Mouse (Mus musculus) CH12.LX (cell line): ENCODE data around the gene Extl2. TPM values are rescaled to one million over a fixed set of nuclear protein-coding genes. Genes with fewer than 3 reads are reported as not detected.
A peak's percentile ranks its signal among the peaks of the same experiment; 100 is the strongest.

Source experiments
- DNase-seq: peaks from one replicate; pipeline ENCODE4 v3.0.0-alpha.2; 2013; ENCODE audit errors: extremely low read depth
- H3K27ac ChIP-seq: 2 replicates; pipeline ENCODE4 v1.5.1; 2012; ENCODE audit warnings: low read depth, mild to moderate bottlenecking, control low read depth, moderate library complexity; ENCODE audit not compliant: insufficient read depth
- H3K27me3 ChIP-seq: replicated peaks from 2 replicates; pipeline ENCODE3; 2012; ENCODE audit warnings: inconsistent platforms
- H3K36me3 ChIP-seq, 2 experiments: replicated peaks in 1 of 2; 2 replicates each; pipeline versions ENCODE3 to v1.6.1; 2012; ENCODE audit warnings: inconsistent platforms in 1 of 2, low read length in 1 of 2, mild to moderate bottlenecking in 1 of 2, mixed read lengths in 1 of 2, moderate library complexity in 1 of 2; ENCODE audit not compliant: control insufficient read depth in 1 of 2, insufficient read depth in 1 of 2
- H3K4me1 ChIP-seq, 2 experiments: 2 replicates each; pipeline ENCODE4 v1.6.1; 2012; ENCODE audit warnings: inconsistent platforms in 1 of 2, moderate library complexity in 1 of 2; ENCODE audit not compliant: insufficient read depth in 2 of 2, control insufficient read depth in 1 of 2
- H3K4me2 ChIP-seq: 2 replicates; pipeline ENCODE4 v1.6.1; 2012; ENCODE audit warnings: low read depth, mild to moderate bottlenecking, control low read depth; ENCODE audit not compliant: poor library complexity, insufficient read depth, severe bottlenecking
- H3K4me3 ChIP-seq, 3 experiments: fragments of 150-350 bp in 1 of 3; sonication (generic) in 1 of 3; replicated peaks in 1 of 3; 2 replicates each; pipeline versions ENCODE3 to v1.5.1; 2011 to 2012; ENCODE audit warnings: low read depth in 2 of 3, low read length in 2 of 3, mild to moderate bottlenecking in 2 of 3, moderate library complexity in 2 of 3, control low read depth in 1 of 3, improper control_type of control experiment in 1 of 3, inconsistent platforms in 1 of 3, mixed read lengths in 1 of 3; ENCODE audit not compliant: poor library complexity in 1 of 3
- H3K79me2 ChIP-seq: replicated peaks from 2 replicates; pipeline ENCODE4 v1.6.1; 2012; ENCODE audit warnings: mild to moderate bottlenecking, moderate library complexity; ENCODE audit not compliant: control insufficient read depth, poor library complexity, insufficient read depth, severe bottlenecking; ENCODE audit errors: extremely low read depth
- H3K9ac ChIP-seq: 2 replicates; pipeline ENCODE4 v1.6.1; 2012; ENCODE audit warnings: low read depth, mild to moderate bottlenecking, control low read depth, moderate library complexity; ENCODE audit not compliant: insufficient read depth
- H3K9me3 ChIP-seq: replicated peaks from 2 replicates; pipeline ENCODE3; 2012; ENCODE audit warnings: low read length, inconsistent platforms, mixed read lengths
- E2F4 ChIP-seq: IDR thresholded peaks from 2 replicates; pipeline ENCODE4 v1.6.1; 2011; ENCODE audit warnings: low read depth, low read length, improper control_type of control experiment; ENCODE audit not compliant: insufficient replicate concordance
- ETS1 ChIP-seq: conservative IDR thresholded peaks from 2 replicates; pipeline ENCODE4 v1.6.1; 2012; ENCODE audit warnings: low read depth, mild to moderate bottlenecking, inconsistent platforms, low read length, improper control_type of control experiment, moderate library complexity
- GABPA ChIP-seq: IDR thresholded peaks from 2 replicates; pipeline ENCODE4 v1.6.1; 2012; ENCODE audit warnings: low read depth, low read length, improper control_type of control experiment, inconsistent platforms; ENCODE audit not compliant: insufficient replicate concordance
- HCFC1 ChIP-seq: IDR thresholded peaks from 2 replicates; pipeline ENCODE4 v1.6.1; 2012; ENCODE audit warnings: low read depth, mild to moderate bottlenecking, inconsistent platforms, low read length, improper control_type of control experiment
- IRF4 ChIP-seq: IDR thresholded peaks from 2 replicates; pipeline ENCODE4 v1.6.1; 2014; ENCODE audit warnings: low read depth, mild to moderate bottlenecking, inconsistent platforms, low read length, improper control_type of control experiment
- KAT2A ChIP-seq: IDR thresholded peaks from 2 replicates; pipeline ENCODE4 v1.6.1; 2012; ENCODE audit warnings: low read length, improper control_type of control experiment, inconsistent platforms; ENCODE audit not compliant: insufficient replicate concordance
- MAZ ChIP-seq: IDR thresholded peaks from 2 replicates; pipeline ENCODE4 v1.6.1; 2012; ENCODE audit warnings: low read depth, mild to moderate bottlenecking, inconsistent platforms, low read length, improper control_type of control experiment, moderate library complexity
- MYC ChIP-seq: IDR thresholded peaks from 2 replicates; pipeline ENCODE4 v1.6.1; 2011; ENCODE audit warnings: low read depth, mild to moderate bottlenecking, improper control_type of control experiment, low read length
- NRF1 ChIP-seq: IDR thresholded peaks from 2 replicates; pipeline ENCODE4 v1.6.1; 2014; ENCODE audit warnings: low read depth, mild to moderate bottlenecking, inconsistent platforms, low read length, improper control_type of control experiment, moderate library complexity
- POLR2A ChIP-seq: IDR thresholded peaks from 2 replicates; pipeline ENCODE4 v1.6.1; 2011; ENCODE audit warnings: low read depth, mild to moderate bottlenecking, improper control_type of control experiment, low read length
- POLR2AphosphoS2 ChIP-seq: IDR thresholded peaks from 2 replicates; pipeline ENCODE4 v1.6.1; 2011; ENCODE audit warnings: low read depth, low read length, improper control_type of control experiment
- SIN3A ChIP-seq: IDR thresholded peaks from 2 replicates; pipeline ENCODE4 v1.6.1; 2012; ENCODE audit warnings: low read length, improper control_type of control experiment, inconsistent platforms
- TBP ChIP-seq: conservative IDR thresholded peaks from 2 replicates; pipeline ENCODE4 v1.6.1; 2011; ENCODE audit warnings: low read depth, low read length, improper control_type of control experiment
- TCF12 ChIP-seq: IDR thresholded peaks from 2 replicates; pipeline ENCODE4 v1.6.1; 2014; ENCODE audit warnings: low read depth, mild to moderate bottlenecking, inconsistent platforms, low read length, improper control_type of control experiment
- UBTF ChIP-seq: IDR thresholded peaks from 2 replicates; pipeline ENCODE4 v1.6.1; 2012; ENCODE audit warnings: low read depth, mild to moderate bottlenecking, inconsistent platforms, low read length, improper control_type of control experiment, moderate library complexity
- ZC3H11A ChIP-seq: IDR thresholded peaks from 2 replicates; pipeline ENCODE4 v1.6.1; 2012; ENCODE audit warnings: low read depth, mild to moderate bottlenecking, inconsistent platforms, low read length, improper control_type of control experiment
- ZMIZ1 ChIP-seq: IDR thresholded peaks from 2 replicates; pipeline ENCODE4 v1.6.1; 2012; ENCODE audit warnings: low read depth, mild to moderate bottlenecking, inconsistent platforms, low read length, improper control_type of control experiment
- dilution Hi-C: fragments of 300-500 bp; cut with MboI; formaldehyde crosslinking; loops from 2 replicates; pipeline ENCODE4 v1.14.3; 2020; ENCODE audit warnings: low sequenced_read_pairs; ENCODE audit not compliant: extremely low pct_unique_long_range_greater_than_20kb, extremely low pct_ligation_motif_present
- in situ Hi-C: fragments of 300-500 bp; cut with MboI; formaldehyde crosslinking; loops from 3 replicates; pipeline ENCODE4 v1.14.3; 2019; ENCODE audit warnings: low sequenced_read_pairs, low pct_ligation_motif_present, low pct_unique_long_range_greater_than_20kb, mixed read lengths
- polyA plus RNA-seq: library from polyadenylated mRNA; unstranded; fragments of >175 nt; gene quantifications from 2 replicates; pipeline ENCODE4 v1.2.1, GENCODE M21; 2012; ENCODE audit warnings: low read depth; ENCODE audit not compliant: insufficient read length
- total RNA-seq, 2 experiments: library from RNA; depleted of rRNA; stranded (reverse); fragments of 300-350 nt in 1 of 2; fragments of >200 nt in 1 of 2; gene quantifications; 2 replicates each; pipeline ENCODE4 v1.2.3; 2012 to 2014

Extl2 gene
- total and polyA plus RNA-seq, 3 experiments: 8.1 to 12.0 (median 11.2) TPM

GRCm38 (mm10) chr3:116007941-116008440, 729 bp downstream of the Extl2 start (continued):
- TF ChIP-seq UBTF (no peak), HCFC1 (peak; percentile 61), IRF4 (peak; percentile 25; the same call in 1 of the 2 replicates), MAZ (peak; percentile 79; the same call in 1 of the 2 replicates), NRF1 (no peak), TBP (no peak), POLR2A (peak; percentile 52), ZC3H11A (no peak)

GRCm38 (mm10) chr3:116009622-116010344, 2.5 kb downstream of the Extl2 start:
- dilution Hi-C loops (no loop called here), in situ Hi-C loops (no loop called here)
- peaks cover 0 to 20% of the 10 kb centered on the region in 2 experiments for H3K36me3 ChIP-seq
- H3K27me3 ChIP-seq: no peaks in the 10 kb centered on the region
- peaks cover 0 to 26% of the 10 kb centered on the region in 2 experiments; a peak in 2 of 4 replicates for H3K4me1 ChIP-seq
- peak overlapping the region; percentile 80 for H3K4me2 ChIP-seq
- no peaks in the 10 kb centered on the region for H3K9me3 ChIP-seq
- H3K9ac ChIP-seq: peak overlapping the region; percentile 3; the same call in 1 of the 2 replicates
- H3K4me3 ChIP-seq: no peak overlapping the region
- TF ChIP-seq KAT2A (no peak), MAZ (no peak), TCF12 (no peak), NRF1 (no peak), HCFC1 (no peak), E2F4 (no peak), ETS1 (no peak), GABPA (no peak), POLR2AphosphoS2 (no peak), POLR2A (no peak), MYC (no peak), SIN3A (no peak), ZMIZ1 (no peak), TBP (no peak)
- DNase-seq: no peak
- H3K79me2 ChIP-seq: peaks cover 17% of the 10 kb centered on the region
- H3K27ac ChIP-seq: no peak overlapping the region
